Mouse (Mus musculus): Measurements from ENCODE around the gene Cacna1c. TPM values are rescaled to one million over a fixed set of nuclear protein-coding genes. Genes with fewer than 3 reads are reported as not detected.

Cacna1c gene
- polyA plus RNA-seq, 1 experiment = 1.8 TPM

DNA sequence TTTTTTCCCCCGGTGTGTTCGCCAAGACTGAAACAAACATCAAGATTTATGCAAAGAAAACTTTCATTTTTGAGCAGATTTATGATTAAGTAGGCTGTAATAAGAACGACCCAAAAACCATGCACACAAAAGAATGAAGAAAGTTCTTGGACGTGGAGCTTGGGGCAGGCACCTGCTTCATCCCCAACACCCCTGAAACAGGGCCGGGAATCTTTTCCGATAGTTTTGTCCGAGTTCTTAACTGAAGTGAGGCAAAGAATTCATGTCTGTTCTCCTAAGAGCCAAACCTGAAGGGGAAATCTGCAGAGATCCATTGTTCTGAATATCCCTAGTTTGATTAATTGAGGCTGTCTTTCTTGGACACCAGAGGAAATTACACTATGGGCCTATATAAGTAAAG lies 20.1 kb downstream of the Cacna1c start:
- 54% methylated on average over 7 of the region's 7 CpGs for WGBS

DNA sequence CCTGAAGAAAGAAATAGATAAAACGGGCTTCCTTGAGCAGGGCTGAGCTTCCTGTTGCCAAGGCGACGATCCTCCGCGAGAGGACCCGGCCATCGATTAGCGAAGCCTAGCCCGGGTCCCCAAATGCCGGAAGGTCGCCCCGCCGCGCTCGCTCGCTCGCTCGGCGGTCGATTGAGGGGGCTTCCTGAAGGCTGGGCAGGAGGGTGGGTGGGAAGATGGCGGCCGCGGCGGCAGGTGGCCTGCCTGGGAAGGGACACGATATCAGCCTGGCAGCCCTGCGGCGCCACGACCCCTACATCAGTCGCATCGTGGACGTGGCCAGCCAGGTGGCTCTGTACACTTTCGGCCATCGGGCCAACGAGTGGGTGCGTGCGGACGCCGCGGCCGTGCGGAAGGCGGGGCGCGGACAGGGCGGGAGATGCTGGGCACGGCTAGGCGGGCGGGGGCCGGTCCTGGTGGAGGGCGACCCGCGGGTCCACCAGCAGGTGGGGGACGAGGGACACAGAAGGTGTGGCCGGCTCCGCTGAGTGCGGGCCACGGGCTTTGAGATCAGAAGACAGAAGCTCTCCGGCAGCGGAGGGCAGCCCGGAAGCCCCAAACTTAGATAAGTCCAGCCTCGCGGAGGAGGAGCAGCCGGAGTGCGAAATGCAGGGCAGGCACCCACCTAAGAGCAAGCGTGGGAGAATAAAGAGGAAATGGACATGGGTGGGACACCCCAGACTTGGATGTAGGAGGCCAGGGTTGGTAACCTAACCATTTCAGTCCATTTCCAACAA lies 21.0 kb downstream of the Cacna1c start, which contains the start of gene Dcp1b:
Gene Dcp1b (plus strand): TSS at position 176 of the 776 bp plus-strand sequence.
- peak; percentile 62 for DNase-seq (ENCODE audit: low read depth, low spot score)
- under 1% methylated on average over 65 of the region's 65 CpGs for WGBS

More for the DNA sequence above, 20.1 kb downstream of the Cacna1c start:
- no peak for DNase-seq (ENCODE audit: low read depth, low spot score)

DNA sequence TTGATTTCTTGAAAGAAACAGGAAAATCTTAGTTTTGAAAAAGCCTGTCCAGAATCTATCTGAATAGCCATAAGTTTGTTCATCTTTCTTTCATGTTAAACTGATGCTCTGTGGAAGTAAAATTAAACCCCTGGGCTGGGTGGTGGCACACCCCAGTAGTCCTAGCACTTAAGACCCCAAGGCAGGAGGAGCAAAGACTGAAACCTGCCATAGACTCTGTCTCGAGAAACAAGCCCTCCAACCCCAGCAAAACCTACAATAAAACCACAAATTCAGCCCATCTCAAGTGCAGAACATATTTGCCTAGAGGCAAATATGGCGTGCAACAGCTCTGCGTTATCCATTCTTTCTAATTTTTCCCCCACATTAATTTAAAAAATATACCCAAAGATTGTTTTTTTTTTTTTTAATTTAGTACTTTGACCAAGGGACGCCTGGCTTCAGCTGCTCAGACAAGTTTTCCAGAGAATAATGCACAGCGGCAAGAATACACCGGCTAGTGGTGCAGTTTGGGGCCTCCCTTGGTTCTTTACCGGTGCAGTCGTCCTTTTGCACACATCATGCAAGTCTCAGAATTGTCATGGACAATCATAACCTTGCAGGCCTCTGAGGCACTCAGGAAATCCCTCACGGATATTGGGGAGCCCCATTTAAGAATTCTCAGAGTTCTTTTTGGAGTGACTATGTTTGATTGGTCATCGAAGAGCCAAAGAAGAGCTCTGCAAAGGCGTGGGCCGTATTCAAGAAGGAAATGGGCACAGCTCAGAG lies 21.7 kb downstream of the Cacna1c start:
- WGBS = 53% methylated on average over 12 of the region's 12 CpGs
- no peak for DNase-seq (ENCODE audit: low read depth, low spot score)

DNA sequence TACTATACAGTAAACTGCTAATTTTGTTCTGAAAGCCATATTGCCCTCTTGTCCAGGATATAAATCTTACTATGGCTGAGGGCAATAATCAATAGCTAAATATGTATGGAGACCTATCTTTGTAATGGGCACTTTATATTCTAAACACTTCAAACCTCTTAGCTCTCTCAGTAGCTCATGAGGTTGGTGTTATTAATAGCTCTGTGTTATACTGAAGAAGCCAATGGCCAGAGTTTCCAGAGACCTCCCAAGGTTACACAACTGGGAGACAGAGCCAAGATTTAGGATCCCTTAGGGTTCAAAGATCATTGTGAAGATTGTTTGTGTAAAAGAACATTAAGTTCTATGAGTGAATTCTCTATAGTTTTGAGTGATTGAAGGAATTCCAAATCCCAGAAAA lies 30.5 kb downstream of the Cacna1c start:
- DNase-seq (ENCODE audit: low read depth, low spot score) = no peak

DNA sequence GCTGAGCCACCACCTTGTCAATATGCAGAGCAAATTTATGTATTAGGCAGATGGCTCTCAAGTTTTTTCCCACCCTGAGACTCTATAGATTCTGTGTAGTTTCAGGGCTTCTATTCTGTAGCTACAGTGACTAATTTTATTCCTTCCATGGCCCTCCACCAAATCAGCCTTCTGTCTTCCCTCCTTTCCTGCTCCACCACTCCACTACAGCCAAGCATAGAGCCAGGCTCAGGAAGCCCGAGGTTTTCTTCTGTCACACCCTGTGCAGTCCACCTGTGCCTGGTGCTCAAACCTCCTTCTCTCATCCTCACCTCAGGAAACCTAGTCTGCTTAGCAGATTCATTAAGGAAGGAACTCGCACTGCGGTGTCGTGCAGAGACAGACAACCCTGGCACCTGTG lies 51.1 kb downstream of the Cacna1c start:
- DNase-seq (ENCODE audit: low read depth, low spot score) = no peak
- 28% methylated on average over 4 of the region's 4 CpGs for WGBS

DNA sequence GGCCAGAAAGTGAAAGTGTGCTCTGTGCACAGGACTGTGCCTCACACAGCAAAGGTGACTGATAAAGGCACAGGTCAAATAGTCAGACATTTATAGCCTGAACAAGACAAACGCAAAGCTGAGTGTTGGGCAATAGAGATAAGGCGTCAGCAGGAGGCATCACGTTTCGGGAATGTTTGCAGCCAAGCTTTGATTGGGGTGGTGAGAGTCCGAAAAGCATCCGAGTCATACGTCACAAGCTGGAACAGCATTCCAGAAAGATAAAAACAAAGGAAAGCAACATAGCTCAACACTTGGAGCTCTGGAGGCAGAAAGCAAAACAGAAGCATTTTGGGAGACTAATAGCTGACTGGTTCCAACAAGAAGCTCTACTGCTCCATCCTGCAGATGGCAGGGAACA lies 56.7 kb downstream of the Cacna1c start:
- DNase-seq (ENCODE audit: low read depth, low spot score) = no peak
- 15% methylated on average over 7 of the region's 7 CpGs for WGBS

DNA sequence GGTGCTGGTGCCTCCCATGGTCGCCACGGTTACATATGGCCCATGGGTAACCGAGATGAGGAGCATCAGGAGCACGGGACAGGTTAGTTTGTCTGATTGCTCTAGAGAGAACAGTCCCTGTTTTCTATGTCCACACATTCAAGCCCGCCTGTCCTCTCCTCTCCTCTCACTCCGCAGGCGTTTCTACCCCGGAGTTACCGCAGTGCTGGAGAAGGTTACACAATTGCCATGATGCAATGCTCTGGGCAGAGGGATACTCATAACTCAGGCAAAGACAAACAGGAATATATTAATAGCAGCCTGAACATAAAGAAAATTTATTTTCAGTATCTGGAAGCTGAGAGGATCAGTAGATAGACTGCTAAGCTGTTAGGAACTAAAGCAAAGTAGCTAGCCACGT lies 58.5 kb downstream of the Cacna1c start:
- 71% methylated on average over 10 of the region's 10 CpGs for WGBS

DNA sequence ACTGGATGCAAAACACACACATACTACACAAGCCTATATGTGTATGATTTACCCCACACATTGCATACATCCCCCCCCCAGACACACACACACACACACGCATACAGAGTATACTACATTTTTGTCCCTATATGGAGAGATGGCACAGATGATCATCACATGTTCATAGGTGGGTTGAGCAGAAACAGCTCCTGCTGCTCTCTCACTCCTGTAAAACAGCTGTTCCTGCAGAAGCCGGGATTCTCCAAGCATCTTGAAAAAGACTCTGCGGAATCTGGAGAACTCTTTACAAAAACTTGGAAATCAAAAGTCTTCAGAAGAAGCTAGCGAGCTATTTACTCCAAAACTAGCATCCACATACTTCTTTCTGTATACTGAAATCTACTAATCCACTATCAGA lies 63.4 kb downstream of the Cacna1c start:
- DNase-seq (ENCODE audit: low read depth, low spot score) = no peak
- WGBS = 84% methylated on average over 4 of the region's 4 CpGs

More for the DNA sequence above, 58.5 kb downstream of the Cacna1c start:
- no peak for DNase-seq (ENCODE audit: low read depth, low spot score)

DNA sequence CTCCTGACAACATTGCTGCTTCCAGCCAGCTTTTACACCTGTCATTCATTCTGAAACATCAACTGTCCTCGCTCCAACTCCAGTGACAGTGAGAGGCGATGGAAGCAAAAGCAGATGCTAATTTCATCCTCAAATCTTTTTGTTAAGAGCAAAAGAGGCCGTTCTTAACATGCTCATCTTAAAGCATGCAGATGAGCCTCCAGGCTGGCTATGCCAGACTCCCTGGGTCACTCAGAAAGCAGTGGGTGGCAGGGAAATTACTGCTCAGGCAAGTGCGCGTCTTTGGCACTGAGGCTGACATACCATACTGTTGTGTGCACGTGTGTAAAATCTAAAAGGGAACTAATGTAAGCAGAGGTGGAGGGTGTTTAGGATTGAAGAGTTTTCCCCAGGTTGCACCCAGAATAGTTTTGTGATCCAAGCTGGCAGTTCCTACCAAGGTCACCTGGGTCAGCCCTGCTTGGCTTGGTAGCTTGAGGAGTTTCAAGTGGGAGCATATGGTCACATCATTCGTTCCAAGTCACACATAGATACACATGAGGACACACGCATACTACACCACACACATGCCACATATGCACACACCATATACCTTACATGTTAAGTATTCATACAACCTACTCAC lies 64.0 kb downstream of the Cacna1c start:
- DNase-seq (ENCODE audit: low read depth, low spot score) = no peak
- WGBS = 79% methylated on average over 8 of the region's 8 CpGs

DNA sequence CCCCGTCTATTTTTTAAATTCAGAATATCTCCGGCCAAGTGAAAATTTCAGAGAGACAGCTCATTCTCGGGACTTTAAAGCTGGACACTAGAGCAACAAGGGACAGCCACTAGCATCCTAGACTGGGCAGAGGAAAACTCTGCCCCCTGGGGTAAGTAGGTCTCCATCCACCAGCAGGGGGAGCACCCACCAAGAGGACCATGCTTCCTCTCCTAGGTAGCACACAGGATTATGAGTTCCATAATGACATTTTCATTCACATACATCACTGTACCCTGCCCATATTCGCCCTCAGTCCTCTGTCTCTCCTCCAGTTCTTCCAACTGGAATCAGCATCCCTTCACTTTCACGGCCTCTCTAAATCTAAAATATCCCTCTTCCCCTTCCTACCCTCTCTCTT lies 66.6 kb downstream of the Cacna1c start:
- DNase-seq (ENCODE audit: low read depth, low spot score) = no peak
- 69% methylated on average over 5 of the region's 5 CpGs for WGBS

DNA sequence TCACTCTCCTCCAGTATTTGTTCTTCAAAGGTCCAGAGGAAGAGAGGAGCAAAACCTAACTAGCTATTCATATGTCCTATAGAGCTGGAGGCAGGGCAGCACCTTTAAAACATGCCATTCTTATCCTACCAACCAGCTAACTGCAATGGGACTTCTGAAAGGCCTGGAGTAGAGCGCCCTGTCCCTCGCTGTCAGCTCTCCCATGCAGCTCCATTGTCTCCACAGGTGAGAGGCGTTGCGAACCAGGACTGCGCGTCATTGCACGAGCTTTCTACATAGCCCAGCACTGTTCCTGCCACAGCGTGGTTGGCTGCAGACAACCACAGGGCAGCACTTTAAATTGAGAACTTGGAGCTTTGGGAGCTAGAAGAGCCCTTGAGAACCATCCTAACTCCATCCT lies 67.7 kb downstream of the Cacna1c start:
- DNase-seq (ENCODE audit: low read depth, low spot score) = no peak
- 77% methylated on average over 8 of the region's 8 CpGs for WGBS

DNA sequence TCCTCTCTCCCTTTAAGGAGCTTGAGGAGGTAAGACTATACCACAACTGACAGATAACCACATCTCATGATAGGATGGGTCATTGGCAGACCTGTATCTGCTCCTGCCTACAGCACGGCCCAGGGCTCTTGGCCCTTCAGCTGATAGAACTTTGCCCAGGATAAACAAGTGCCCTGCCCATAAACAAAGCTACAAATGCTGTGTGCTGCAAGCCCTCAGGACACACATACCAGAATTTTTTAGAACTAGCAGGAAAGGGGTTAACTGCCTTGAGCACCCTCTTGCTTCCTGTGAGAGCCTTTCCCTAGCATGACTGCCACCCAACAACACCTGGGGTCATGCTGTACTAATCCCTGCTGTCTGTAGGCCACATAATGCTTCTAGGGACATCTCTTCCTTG lies 68.1 kb downstream of the Cacna1c start:
- WGBS = 68% methylated on average over 1 of the region's 1 CpGs

DNA sequence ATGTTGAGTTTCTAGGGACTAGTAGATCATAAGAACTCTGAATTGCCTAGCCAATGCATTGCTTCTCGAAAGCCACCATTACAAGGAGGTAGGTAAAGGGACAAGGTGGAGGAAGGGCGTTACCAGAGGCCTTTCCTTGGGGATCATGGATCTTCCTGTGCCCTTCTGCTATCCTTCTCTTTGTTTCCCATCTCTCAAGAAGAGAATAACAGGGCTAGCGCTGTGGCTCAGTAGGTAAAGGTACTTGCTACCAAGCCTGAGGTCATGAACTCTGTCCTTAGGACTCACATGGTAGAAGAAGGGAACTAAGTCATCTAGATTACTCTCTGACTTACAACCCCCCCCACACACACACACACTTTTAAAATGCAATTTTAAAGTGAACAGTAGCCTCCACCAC lies 69.2 kb downstream of the Cacna1c start:
- no peak for DNase-seq (ENCODE audit: low read depth, low spot score)
- 76% methylated on average over 3 of the region's 3 CpGs for WGBS

More for the DNA sequence above, 68.1 kb downstream of the Cacna1c start:
- DNase-seq (ENCODE audit: low read depth, low spot score) = no peak

DNA sequence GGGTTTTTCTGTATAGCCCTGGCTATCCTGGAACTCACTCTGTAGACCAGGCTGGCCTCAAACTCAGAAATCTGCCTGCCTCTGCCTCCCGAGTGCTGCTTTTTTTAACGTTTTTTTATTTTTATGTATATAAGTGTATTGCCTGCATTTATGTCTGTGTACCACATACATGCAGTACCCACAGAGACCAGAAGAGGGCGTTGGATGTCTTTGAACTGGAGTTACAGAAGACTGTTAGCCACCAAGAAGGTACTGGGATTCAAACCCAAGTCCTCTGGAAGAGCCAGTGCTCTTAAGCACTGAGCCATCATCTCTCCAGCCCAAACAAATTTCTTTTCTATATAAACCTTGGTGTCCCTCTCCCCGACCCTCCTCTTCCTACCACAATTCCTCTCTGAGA lies 77.8 kb downstream of the Cacna1c start:
- 61% methylated on average over 4 of the region's 4 CpGs for WGBS
- DNase-seq (ENCODE audit: low read depth, low spot score) = no peak

DNA sequence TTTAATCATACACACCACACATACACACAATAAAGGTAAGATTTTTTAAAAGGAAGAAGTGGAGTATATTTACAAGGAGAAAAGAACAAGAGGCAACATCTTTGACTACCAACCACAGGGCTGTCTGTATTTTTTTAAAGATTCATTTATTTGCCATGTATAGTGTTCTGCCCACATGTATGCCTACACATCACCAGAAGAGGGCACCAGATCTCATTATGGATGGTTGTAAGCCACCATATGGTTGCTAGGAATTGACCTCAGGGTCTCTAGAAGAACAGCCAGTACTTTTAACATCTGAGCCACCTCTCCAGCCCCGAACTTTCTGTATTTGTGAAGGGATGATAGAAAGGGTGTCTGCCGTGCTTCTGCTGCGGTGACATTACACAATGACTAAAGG lies 79.9 kb downstream of the Cacna1c start:
- 86% methylated on average over 3 of the region's 3 CpGs for WGBS
- DNase-seq (ENCODE audit: low read depth, low spot score) = no peak

DNA sequence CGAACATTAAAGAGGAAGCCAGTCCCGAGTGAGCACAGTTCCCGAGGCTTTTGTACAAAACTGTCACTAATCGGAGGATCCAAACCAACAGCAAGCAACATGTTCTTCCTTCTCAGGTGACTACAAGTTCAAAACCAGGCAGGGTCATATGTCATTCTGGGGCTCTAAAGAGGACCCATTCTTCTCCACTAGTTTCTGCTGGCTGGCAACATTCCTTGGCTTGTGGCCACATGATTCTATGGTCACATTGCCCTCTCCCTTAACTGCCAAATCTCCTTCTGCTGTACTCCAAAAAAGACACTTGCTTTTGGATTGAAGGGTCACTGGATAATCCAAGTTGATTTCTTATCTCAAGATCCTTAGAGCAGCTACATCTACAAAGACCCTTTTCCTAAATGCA lies 82.9 kb downstream of the Cacna1c start:
- DNase-seq (ENCODE audit: low read depth, low spot score) = no peak
- WGBS = 70% methylated on average over 4 of the region's 4 CpGs

DNA sequence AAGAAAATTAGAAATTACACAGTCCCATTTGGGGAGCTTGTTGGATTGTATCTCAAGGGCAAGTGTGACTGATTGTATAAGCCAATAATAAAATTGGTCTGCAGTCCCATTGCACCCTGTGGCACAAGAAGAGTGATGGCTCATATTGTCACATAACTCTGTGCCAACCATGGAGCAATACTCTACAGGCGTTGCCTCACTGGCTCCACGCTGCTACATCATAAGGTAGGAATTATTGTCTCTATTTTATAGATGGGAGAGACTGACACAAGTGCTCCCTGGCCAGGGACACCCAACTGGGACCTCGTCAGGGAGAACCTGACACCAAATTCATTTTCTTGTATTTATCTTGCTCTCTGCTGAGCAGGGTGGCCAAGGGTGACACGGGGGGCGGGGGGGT lies 85.8 kb downstream of the Cacna1c start:
- no peak for DNase-seq (ENCODE audit: low read depth, low spot score)
- 66% methylated on average over 5 of the region's 5 CpGs for WGBS

DNA sequence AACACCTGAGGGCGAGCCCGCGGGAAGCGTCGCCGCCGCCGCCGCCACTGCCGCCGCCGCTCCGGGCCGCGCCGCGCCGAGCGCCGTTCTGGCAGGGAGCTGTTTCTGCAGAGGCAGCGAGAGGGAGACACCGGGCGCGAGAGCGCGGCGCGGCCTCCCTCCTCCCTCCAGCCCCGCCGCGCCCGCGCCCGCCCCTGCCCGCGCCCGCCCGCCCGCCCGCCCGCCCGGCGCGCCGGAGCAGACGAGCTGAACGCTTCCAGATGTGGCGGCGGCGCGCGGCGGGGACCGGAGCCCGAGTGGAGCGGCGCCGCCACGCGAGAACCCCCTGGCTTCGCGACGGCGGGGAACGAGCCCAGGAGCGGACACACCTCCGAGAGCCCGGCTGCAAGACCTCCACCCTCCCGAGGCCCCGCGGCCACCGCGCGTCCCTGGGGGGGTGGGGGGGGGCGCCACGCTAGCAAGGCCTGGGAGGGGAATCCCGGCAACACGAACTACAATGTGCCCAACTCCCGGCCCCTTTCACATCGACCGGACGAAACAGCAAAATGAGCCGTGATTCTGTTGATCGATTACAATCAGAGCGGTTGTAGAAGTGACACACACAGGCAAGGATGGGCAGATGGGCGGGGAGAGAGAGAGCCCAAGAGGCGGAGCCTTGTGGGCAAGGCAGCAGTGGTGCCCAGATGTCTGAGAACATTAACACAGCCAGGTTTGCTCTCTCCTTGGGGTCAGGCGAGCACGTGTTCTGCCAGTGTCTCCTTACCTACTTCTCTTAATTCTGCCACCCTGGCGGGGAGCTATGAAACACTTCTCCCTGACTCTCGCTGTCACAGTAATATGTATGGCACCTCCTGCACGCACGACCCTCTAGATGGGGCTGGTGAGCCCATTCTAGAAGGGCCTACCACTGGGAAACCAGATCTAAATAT lies 87.5 kb downstream of the Cacna1c start:
- WGBS = 1% methylated on average over 68 of the region's 93 CpGs
- DNase-seq (ENCODE audit: low read depth, low spot score) = no peak

DNA sequence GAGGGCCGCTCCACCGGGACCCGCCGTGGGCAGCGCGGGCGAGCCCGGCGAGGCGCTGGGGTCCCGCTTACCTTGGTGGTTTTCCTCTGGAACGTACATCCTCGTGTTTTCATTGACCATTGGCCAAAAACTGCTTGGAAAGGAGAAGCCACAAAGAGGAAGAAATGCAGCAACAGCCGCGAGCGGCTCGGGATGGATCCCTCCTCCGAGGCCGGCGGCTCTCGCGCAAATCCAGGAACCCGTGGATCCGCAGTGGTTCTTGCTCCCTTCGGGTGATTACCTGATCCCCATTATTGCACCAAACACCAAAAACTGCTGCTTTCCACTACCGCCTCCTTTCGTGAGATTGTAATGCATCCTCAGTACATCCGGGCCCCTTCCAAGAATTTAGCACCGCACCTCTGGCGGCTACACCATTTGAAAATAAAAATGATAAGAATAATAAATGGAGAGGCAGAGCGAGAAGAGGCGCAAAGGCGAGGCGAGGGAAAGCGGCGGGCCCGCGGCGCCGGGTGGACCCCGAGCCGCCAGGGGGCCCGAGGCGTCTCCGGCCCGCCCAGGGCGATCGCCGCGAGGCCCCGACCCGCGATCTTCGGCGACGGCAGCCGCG lies 88.3 kb downstream of the Cacna1c start:
- WGBS = under 1% methylated on average over 58 of the region's 58 CpGs
- no peak for DNase-seq (ENCODE audit: low read depth, low spot score)
